Mouse (Mus musculus) intestine, embryonic 15.5 days (tissue): ENCODE results near the gene 2610507B11Rik. TPM values are rescaled to one million over a fixed set of nuclear protein-coding genes. Genes with fewer than 3 reads are reported as not detected.

Experiments used
- ATAC-seq: fragments of 200-750 bp; cut with Nextera tagmentation; 2 replicates; pipeline ENCODE4 v1.8.0; 2017; ENCODE audit warnings: moderate TSS enrichment, moderate library complexity
- H3K27ac ChIP-seq: fragments of 300-500 bp; sonication (generic); 2 replicates; pipeline ENCODE4 v1.5.1; 2015; ENCODE audit warnings: mild to moderate bottlenecking, inconsistent platforms
- H3K27me3 ChIP-seq: fragments of 300-500 bp; sonication (generic); replicated peaks from 2 replicates; pipeline ENCODE4 v1.6.1; 2015; ENCODE audit warnings: inconsistent platforms
- H3K36me3 ChIP-seq: fragments of 300-500 bp; sonication (generic); 2 replicates; pipeline ENCODE4 v1.6.1; 2015; ENCODE audit warnings: inconsistent platforms
- H3K4me1 ChIP-seq: fragments of 300-500 bp; sonication (generic); replicated peaks from 2 replicates; pipeline ENCODE4 v1.6.1; 2015; ENCODE audit warnings: inconsistent platforms
- H3K4me2 ChIP-seq: fragments of 300-500 bp; sonication (generic); replicated peaks from 2 replicates; pipeline ENCODE4 v1.6.1; 2015; ENCODE audit warnings: mild to moderate bottlenecking, inconsistent platforms
- H3K4me3 ChIP-seq: fragments of 300-500 bp; sonication (generic); replicated peaks from 2 replicates; pipeline ENCODE4 v1.5.1; 2015; ENCODE audit warnings: inconsistent platforms
- H3K9ac ChIP-seq: fragments of 300-500 bp; sonication (generic); 2 replicates; pipeline ENCODE4 v1.6.1; 2015; ENCODE audit warnings: inconsistent platforms
- H3K9me3 ChIP-seq: fragments of 300-500 bp; sonication (generic); 2 replicates; pipeline ENCODE4 v1.6.1; 2016; ENCODE audit warnings: inconsistent platforms
- WGBS: fragments of 180-500 bp; shearing (Covaris S2); methylation state at CpG from one replicate; pipeline ENCODE4 v1.1.7; 2015; 5-methylcytosine and 5-hydroxymethylcytosine counted together
- polyA plus RNA-seq: library from polyadenylated mRNA; unstranded; fragments of >200 nt; fragmentation: Nextera tagmentation; extraction: Ambion mirVana; gene quantifications from 2 replicates; pipeline ENCODE4 v1.2.1, GENCODE M21; 2015

2610507B11Rik gene
- polyA plus RNA-seq, 1 experiment from 2014 or later = 71.1 TPM

DNA sequence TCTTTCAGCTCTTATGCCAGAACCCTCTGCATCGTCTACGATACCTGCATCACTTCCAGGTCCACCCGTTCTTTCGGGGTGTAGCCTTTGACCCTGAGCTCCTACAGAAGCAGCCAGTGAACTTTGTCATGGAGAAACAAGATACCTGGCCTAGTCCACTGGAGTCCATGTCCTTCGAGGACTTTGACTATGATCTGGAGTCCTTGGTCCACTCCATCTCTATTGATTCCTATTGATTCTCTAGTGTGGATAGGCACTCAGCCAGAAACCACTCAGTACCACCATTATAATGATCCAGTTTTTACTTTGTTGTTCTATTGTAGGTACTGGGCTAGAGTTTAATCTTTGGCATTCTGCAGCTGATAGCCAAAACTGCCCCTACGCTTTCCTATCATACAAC lies 33.0 kb downstream of the 2610507B11Rik start:
- Histone ChIP-seq H3K4me3 (no peak overlapping the region), H3K9me3 (no peaks in the 10 kb centered on the region), H3K27me3 (no peaks in the 10 kb centered on the region), H3K4me1 (no peaks in the 10 kb centered on the region), H3K4me2 (no peak overlapping the region), H3K27ac (no peak overlapping the region), H3K36me3 (peaks cover 7% of the 10 kb centered on the region), H3K9ac (no peak overlapping the region)
- 91% methylated on average over 6 of the region's 6 CpGs for WGBS
- ATAC-seq = no peak

DNA sequence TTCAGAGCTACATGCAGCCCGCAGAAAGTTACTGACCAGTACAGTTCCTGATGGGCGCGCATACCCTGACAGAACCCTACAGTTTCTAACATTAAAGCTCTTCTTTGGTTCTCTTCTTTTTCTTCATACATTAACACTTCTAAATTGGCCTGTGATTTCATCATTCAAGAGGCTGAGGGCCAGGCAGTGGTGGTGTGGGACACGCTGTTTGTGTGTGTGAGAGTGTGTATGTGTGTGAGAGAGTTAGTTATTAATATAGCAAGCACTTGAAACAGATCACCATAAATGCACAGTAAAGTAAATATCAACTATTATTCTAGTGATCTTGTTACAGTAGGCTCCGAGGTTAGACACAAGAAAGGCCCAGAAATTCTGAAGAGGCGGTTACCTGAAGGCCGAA lies 39.4 kb downstream of the 2610507B11Rik start:
- Histone ChIP-seq H3K27me3 (no peaks in the 10 kb centered on the region), H3K9ac (peak overlapping the region; percentile 54), H3K9me3 (no peaks in the 10 kb centered on the region), H3K36me3 (peaks cover 13% of the 10 kb centered on the region), H3K27ac (peak overlapping the region; percentile 51; the same call in 1 of the 2 replicates), H3K4me3 (peak overlapping the region; percentile 75), H3K4me1 (no peaks in the 10 kb centered on the region; the same call in 1 of the 2 replicates), H3K4me2 (peak overlapping the region; percentile 81)
- ATAC-seq = peak; percentile 26
- 63% methylated on average over 7 of the region's 7 CpGs for WGBS

DNA sequence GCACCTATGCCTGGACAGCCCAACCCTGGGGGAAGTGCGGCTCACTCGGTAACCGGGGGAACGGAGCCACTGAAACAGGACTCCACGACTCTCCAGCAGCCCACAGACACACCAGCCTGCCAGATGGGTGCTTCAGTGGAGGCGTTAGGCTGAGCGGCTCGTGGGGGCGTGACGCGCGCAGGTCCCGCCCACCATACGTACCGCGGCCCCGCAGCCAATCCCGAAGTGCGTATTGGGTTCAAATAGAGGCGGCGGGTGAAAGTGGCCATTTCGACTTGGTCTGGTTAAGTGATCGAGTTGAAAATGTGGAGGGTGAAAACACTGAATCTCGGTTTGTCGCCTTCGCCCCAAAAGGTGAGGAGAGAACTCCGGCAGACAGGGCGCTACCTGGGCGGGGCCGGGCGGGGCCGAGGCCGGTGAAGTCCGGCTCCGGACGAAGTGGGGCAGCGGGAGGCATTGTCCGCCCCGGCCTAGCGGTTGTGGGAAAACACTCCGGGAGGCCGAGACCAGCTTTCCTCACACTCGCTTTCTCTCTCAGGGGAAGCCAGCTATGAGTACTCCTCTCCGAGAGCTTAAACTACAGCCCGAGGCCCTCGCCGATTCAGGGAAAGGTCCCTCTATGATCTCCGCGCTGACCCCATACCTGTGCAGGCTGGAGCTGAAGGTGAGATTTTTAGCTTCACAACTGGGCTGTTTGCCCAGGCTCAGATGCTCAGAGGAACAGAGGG lies 40.0 kb downstream of the 2610507B11Rik start, which contains the start of gene Spag5:
Gene Spag5 (plus strand): TSS at position 173 of the 728 bp plus-strand sequence.
- Histone ChIP-seq H3K4me3 (peak within 1 kb of the TSS; percentile 75), H3K4me2 (peak within 1 kb of the TSS; percentile 81), H3K27me3 (no peaks in the 10 kb centered on the region), H3K36me3 (peaks cover 13% of the 10 kb centered on the region), H3K9me3 (no peaks in the 10 kb centered on the region), H3K9ac (peak within 1 kb of the TSS; percentile 70), H3K27ac (peak within 1 kb of the TSS; percentile 51), H3K4me1 (no peaks in the 10 kb centered on the region; the same call in 1 of the 2 replicates)
- ATAC-seq = peak; percentile 100
- WGBS = under 1% methylated on average over 49 of the region's 49 CpGs

DNA sequence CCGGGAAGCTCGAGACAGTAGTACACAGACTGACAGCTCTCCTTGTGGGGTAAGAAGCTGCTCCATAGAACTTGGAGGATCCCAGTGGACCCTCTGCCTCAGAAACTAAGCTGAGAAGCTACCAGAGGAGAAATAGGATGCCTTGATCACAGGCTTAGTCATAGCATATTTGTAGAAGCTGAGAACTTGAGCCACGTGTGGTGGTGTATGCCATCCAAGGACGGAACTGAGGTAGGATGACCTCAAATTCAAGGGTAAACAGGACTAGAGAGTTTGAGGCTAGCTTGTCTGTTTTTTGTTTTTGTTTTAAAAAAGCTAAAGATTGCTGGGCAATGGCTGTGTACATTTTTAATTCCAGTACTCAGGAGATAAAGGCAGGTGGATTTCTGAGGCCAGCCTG lies 43.7 kb downstream of the 2610507B11Rik start:
- Histone ChIP-seq H3K36me3 (peaks cover 20% of the 10 kb centered on the region), H3K27ac (no peak overlapping the region), H3K4me2 (no peak overlapping the region), H3K4me3 (no peak overlapping the region), H3K4me1 (peaks cover 2% of the 10 kb centered on the region; the same call in 1 of the 2 replicates), H3K9me3 (no peaks in the 10 kb centered on the region), H3K27me3 (no peaks in the 10 kb centered on the region), H3K9ac (no peak overlapping the region)
- no peak for ATAC-seq
- 90% methylated on average over 4 of the region's 4 CpGs for WGBS

DNA sequence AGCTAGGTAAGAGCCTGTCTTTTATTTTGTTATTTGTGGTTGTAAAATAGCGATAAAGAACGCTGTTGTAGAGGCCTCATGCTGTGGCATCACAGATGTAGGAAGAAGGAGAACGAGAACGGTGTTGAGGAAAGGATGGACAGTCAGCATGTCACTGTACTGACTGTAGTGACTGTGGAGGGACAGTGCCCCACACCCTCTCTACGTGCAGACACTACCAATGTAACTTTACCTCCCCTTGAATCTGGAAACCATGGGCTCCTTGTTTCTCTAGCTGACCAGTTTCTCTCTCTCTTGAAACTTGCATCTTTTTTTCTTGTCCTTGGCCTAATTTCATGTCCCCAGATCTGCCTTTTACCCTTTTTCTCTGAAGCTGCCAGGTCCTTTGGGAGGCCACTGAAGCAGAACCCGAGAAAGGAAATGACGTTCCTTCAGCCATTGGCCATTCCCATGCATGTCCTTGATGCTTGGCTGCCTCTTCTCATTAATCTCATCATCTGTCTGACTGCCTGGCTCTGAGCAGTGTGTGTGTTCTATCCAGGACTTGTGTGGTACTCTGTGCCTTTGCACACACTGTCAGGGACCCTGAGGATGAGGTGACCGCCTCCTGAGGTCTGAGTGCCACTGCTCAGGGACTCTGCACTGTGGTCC lies 49.4 kb downstream of the 2610507B11Rik start:
- Histone ChIP-seq H3K27me3 (no peaks in the 10 kb centered on the region), H3K4me3 (no peak overlapping the region), H3K36me3 (peaks cover 35% of the 10 kb centered on the region), H3K4me2 (no peak overlapping the region), H3K9me3 (no peaks in the 10 kb centered on the region), H3K4me1 (0 out of 2 replicates have a peak, but pooled peaks cover 2% of the 10 kb centered on the region), H3K9ac (no peak overlapping the region), H3K27ac (no peak overlapping the region)
- 92% methylated on average over 8 of the region's 8 CpGs for WGBS
- no peak for ATAC-seq

DNA sequence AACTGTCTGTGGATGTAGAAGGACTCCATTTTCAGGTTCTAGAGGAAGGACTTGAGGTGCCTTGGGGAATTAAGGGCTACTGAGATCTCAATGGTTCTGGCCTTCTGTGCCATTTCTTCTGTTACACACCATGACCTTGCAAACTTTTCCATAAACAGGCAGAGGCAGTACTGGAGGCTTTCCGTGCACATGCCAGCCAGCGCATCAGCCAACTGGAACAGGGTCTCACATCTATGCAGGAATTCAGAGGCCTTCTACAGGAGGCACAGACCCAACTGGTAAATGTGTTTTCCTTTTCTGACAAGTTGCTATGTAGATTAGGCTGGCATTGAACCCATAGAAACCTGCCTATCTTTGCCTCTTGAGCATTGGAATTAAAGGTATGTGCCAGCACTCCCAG lies 52.1 kb downstream of the 2610507B11Rik start:
- H3K36me3 ChIP-seq = peaks cover 46% of the 10 kb centered on the region
- no peaks in the 10 kb centered on the region for H3K4me1 ChIP-seq
- no peak overlapping the region for H3K27ac ChIP-seq
- no peak overlapping the region for H3K9ac ChIP-seq
- 98% methylated on average over 2 of the region's 2 CpGs for WGBS
- no peaks in the 10 kb centered on the region for H3K27me3 ChIP-seq
- no peak for ATAC-seq
- no peak overlapping the region for H3K4me2 ChIP-seq
- H3K4me3 ChIP-seq = no peak overlapping the region
- H3K9me3 ChIP-seq = no peaks in the 10 kb centered on the region

DNA sequence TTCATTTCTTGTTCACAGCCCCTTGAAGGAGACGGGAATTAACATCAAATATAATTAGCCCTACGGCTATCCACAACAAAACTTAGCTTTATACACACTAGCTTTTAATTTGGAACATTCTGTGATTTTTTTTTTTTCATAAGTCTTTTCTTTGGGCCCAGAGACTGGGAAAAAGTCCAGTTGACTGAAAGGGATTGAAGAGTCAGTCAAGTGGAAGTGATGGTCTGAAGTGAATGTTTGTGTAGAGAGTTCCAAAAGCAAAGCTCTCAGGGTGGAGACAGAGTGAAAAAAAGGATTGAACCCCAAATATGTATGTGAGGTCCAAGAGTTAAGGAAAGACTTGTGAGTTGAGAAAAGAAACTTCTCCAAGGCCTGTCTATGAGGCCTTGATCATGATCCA lies 56.9 kb downstream of the 2610507B11Rik start:
- no peaks in the 10 kb centered on the region for H3K9me3 ChIP-seq
- H3K27ac ChIP-seq = no peak overlapping the region
- H3K4me2 ChIP-seq = no peak overlapping the region
- WGBS = 95% methylated on average over 2 of the region's 2 CpGs
- no peak for ATAC-seq
- no peaks in the 10 kb centered on the region for H3K27me3 ChIP-seq
- peaks cover 49% of the 10 kb centered on the region for H3K36me3 ChIP-seq
- no peak overlapping the region for H3K4me3 ChIP-seq
- H3K9ac ChIP-seq = no peak overlapping the region
- H3K4me1 ChIP-seq = peaks cover 8% of the 10 kb centered on the region; the same call in 1 of the 2 replicates

DNA sequence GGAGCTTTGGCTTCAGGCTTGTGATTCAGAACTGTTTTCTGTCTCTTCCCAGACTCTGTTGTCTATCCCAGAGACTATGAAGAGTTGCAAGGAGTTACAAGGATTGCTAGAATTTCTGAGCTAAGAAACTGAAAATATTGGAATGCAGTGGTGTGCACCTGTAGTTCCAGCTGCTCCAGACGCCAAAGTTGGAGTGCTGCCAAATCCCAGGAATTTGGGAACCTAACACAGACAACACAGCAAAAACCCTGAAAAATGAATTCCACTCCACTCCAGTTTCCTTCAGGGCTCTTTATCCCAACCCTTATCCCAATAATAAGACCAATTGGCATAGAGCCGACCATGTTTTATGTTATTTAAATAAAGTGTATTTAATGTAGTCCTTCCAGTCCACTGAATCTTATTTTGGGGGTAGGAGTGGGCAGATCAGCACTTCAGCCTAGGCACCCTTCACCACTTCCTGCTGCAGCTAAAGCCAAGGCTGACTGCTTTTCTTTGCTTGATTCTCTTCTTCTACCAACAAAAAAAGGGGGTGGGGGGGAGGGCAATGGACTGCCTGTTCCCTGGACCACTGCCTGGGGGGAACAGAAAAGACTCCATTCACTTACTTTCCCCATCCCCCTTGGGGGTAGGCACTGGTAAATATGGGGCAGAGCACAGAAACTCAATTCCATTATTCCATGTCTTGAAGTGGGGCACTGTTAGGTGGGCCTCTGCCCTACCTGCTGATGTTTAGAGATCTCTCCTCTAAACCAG lies 60.7 kb downstream of the 2610507B11Rik start:
- ATAC-seq = no peak
- H3K4me2 ChIP-seq = peak overlapping the region; percentile 51
- 51% methylated on average over 2 of the region's 2 CpGs for WGBS

DNA sequence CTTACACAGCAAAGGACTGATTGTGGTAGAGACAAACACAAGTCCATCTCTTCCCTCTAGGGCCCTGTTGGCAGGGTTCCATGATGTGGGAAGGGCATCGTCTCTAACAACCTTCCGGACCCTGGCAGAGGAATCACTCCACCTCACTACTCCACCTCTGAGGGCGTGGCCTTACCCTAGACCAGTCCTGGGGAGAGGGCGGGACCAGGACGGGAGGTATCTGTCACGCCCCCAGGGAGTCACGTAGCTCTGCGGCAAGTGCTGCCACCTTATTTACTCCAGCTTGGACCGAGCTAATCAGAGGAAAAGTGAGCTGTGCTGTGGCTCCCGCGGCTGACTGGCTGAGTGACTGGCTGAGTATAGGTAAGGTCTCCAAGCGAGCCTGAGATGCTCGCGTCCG lies 61.3 kb downstream of the 2610507B11Rik start, which contains the start of gene Aldoc:
Gene Aldoc (plus strand): TSS at position 109 of the 400 bp plus-strand sequence.
- Histone ChIP-seq H3K4me1 (peaks cover 10% of the 10 kb centered on the region; the same call in 1 of the 2 replicates), H3K27ac (peak within 1 kb of the TSS; percentile 61; the same call in 1 of the 2 replicates), H3K4me3 (peak within 1 kb of the TSS; percentile 27), H3K36me3 (peaks cover 13% of the 10 kb centered on the region; the same call in 1 of the 2 replicates), H3K4me2 (peak within 1 kb of the TSS; percentile 51), H3K27me3 (no peaks in the 10 kb centered on the region), H3K9ac (no peak within 1 kb of the TSS; the same call in 1 of the 2 replicates), H3K9me3 (no peaks in the 10 kb centered on the region)
- ATAC-seq = peak; percentile 99
- 6% methylated on average over 15 of the region's 15 CpGs for WGBS

More for the DNA sequence above, 60.7 kb downstream of the 2610507B11Rik start:
- peak overlapping the region; percentile 61; the same call in 1 of the 2 replicates for H3K27ac ChIP-seq
- no peak overlapping the region for H3K9ac ChIP-seq
- no peaks in the 10 kb centered on the region for H3K9me3 ChIP-seq
- no peak overlapping the region for H3K4me3 ChIP-seq
- peaks cover 10% of the 10 kb centered on the region; the same call in 1 of the 2 replicates for H3K4me1 ChIP-seq
- peaks cover 19% of the 10 kb centered on the region for H3K36me3 ChIP-seq
- H3K27me3 ChIP-seq = no peaks in the 10 kb centered on the region

DNA sequence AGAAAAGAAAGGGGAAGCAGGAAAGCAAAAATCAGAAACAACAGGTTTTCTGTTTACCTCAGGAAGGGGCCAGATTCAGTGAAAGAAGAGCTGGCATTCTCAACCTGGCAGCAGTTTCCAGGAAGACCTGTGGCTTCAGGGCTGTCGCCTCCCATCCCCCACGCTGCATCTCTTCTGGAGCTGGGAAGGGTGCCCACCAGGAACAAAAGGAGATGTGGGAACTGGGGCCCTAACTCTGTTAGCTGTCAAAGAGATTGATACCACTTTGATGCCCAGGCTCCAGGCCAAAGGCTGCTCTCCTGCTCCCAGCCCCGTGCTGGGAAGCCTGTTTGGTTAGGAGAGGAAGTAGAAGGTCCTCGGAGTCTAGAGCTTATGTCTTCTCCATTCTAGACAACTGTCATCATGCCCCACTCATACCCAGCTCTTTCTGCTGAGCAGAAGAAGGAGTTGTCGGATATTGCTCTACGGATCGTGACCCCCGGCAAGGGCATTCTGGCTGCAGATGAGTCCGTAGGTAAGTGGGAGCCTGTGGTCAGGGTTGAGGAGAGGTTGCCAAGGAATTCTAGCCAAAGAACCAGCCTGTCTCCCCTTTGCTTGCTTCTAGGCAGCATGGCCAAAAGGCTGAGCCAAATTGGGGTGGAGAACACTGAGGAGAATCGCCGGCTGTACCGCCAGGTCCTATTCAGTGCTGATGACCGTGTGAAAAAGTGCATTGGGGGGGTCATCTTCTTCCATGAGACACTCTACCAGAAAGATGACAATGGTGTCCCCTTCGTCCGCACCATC lies 62.6 kb downstream of the 2610507B11Rik start:
- 83% methylated on average over 15 of the region's 15 CpGs for WGBS
- ATAC-seq = no peak
- peak overlapping the region; percentile 51; the same call in 1 of the 2 replicates for H3K4me2 ChIP-seq
- H3K36me3 ChIP-seq = 0 out of 2 replicates have a peak, but pooled peaks cover 8% of the 10 kb centered on the region
- no peaks in the 10 kb centered on the region for H3K27me3 ChIP-seq
- no peaks in the 10 kb centered on the region for H3K9me3 ChIP-seq
- H3K9ac ChIP-seq = no peak overlapping the region
- H3K27ac ChIP-seq = no peak overlapping the region
- H3K4me1 ChIP-seq = peaks cover 16% of the 10 kb centered on the region
- no peak overlapping the region for H3K4me3 ChIP-seq

DNA sequence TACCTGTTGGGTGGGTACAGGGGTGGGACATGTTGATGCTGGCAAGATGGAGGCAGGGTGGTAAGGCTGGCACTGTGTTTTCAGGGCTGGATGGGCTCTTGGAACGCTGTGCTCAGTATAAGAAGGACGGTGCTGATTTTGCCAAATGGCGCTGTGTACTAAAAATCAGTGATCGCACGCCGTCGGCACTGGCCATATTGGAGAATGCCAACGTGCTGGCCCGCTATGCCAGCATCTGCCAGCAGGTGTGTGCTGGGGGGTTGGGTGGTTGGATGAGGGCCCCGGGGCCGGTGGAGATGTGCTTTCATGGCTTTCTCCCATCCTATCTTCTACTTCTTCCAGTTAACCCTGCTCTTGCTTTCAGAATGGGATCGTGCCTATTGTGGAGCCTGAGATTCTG lies 63.4 kb downstream of the 2610507B11Rik start:
- Histone ChIP-seq H3K9me3 (no peaks in the 10 kb centered on the region), H3K27me3 (no peaks in the 10 kb centered on the region)

More for the DNA sequence above, 63.4 kb downstream of the 2610507B11Rik start:
- Histone ChIP-seq H3K9ac (no peak overlapping the region), H3K36me3 (0 out of 2 replicates have a peak, but pooled peaks cover 8% of the 10 kb centered on the region), H3K27ac (no peak overlapping the region), H3K4me2 (no peak overlapping the region), H3K4me1 (peaks cover 17% of the 10 kb centered on the region), H3K4me3 (no peak overlapping the region)
- ATAC-seq = no peak
- 94% methylated on average over 12 of the region's 12 CpGs for WGBS
